Mouse (Mus musculus) lung, embryonic 16.5 days (tissue): ENCODE measurements around the gene Mr1. TPM values are rescaled to one million over a fixed set of nuclear protein-coding genes. Genes with fewer than 3 reads are reported as not detected.
A peak's percentile ranks its signal among the peaks of the same experiment; 100 is the strongest.

Experiments
- ATAC-seq: fragments of 200-750 bp; cut with Nextera tagmentation; 2 replicates; pipeline ENCODE4 v1.8.0; 2017; ENCODE audit warnings: low read depth, mild to moderate bottlenecking, moderate library complexity
- H3K27ac ChIP-seq: fragments of 300-500 bp; sonication (generic); 2 replicates; pipeline ENCODE4 v1.5.1; 2014; ENCODE audit warnings: mild to moderate bottlenecking, control low read depth, low read length
- H3K27me3 ChIP-seq: fragments of 300-500 bp; sonication (generic); 2 replicates; pipeline ENCODE4 v1.6.1; 2014; ENCODE audit warnings: low read depth, low read length, mixed read lengths; ENCODE audit not compliant: control insufficient read depth, insufficient read depth
- H3K36me3 ChIP-seq: fragments of 300-500 bp; sonication (generic); 2 replicates; pipeline ENCODE4 v1.6.1; 2014; ENCODE audit warnings: low read length; ENCODE audit not compliant: control insufficient read depth, insufficient read depth
- H3K4me1 ChIP-seq: fragments of 300-500 bp; sonication (generic); replicated peaks from 2 replicates; pipeline ENCODE4 v1.6.1; 2014; ENCODE audit warnings: low read length, mixed read lengths; ENCODE audit not compliant: control insufficient read depth, insufficient read depth
- H3K4me2 ChIP-seq: fragments of 300-500 bp; sonication (generic); 2 replicates; pipeline ENCODE4 v1.6.1; 2014; ENCODE audit warnings: low read depth, low read length, control low read depth
- H3K4me3 ChIP-seq: fragments of 300-500 bp; sonication (generic); 2 replicates; pipeline ENCODE4 v1.5.1; 2014; ENCODE audit warnings: mild to moderate bottlenecking, low read length, control low read depth
- H3K9ac ChIP-seq: fragments of 300-500 bp; sonication (generic); 2 replicates; pipeline ENCODE4 v1.6.1; 2014; ENCODE audit warnings: low read length, control low read depth
- H3K9me3 ChIP-seq: fragments of 300-500 bp; sonication (generic); 2 replicates; pipeline ENCODE4 v1.6.1; 2016; ENCODE audit warnings: low read length; ENCODE audit not compliant: control insufficient read depth
- WGBS: fragments of 180-500 bp; shearing (Covaris S2); extraction: QIAGEN DNeasy Blood & Tissue Kit; methylation state at CpG from one replicate; pipeline ENCODE4 v1.1.7; 2014; 5-methylcytosine and 5-hydroxymethylcytosine counted together
- polyA plus RNA-seq: library from polyadenylated mRNA; unstranded; fragments of >200 nt; fragmentation: Nextera tagmentation; extraction: Ambion mirVana; gene quantifications from 2 replicates; pipeline ENCODE4 v1.2.1, GENCODE M21; 2015

The Mr1 gene
- polyA plus RNA-seq, 1 experiment from 2014 or later = 14.0 TPM

DNA sequence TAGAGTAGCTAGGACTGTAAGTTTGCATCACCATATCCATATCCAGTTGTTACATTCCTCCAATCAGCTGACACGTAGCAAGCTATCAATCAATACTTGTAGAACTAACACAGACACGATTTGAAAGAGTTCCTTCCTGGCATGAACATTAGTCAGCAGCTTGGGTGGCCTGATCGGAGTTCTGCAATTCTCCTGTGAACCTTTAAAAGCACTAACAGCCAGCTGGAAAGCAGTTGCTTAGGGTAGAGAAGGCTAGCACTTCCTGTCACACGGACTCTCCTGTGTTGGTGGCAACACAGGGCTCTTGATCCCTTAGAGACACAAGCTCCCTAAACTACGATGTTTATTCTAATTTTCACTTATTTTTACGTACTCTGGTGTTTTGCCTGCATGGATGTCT is 994 bp downstream of the Mr1 start:
- Histone ChIP-seq H3K27me3 (no peaks in the 10 kb centered on the region), H3K9ac (peak overlapping the region; percentile 67), H3K4me1 (peaks cover 5% of the 10 kb centered on the region; the same call in 1 of the 2 replicates), H3K36me3 (no peaks in the 10 kb centered on the region), H3K27ac (peak overlapping the region; percentile 76), H3K4me2 (peak overlapping the region; percentile 55), H3K4me3 (peak overlapping the region; percentile 61), H3K9me3 (no peaks in the 10 kb centered on the region)
- 23% methylated on average over 6 of the region's 6 CpGs for whole genome bisulfite sequencing
- peak; percentile 79 for ATAC-seq

DNA sequence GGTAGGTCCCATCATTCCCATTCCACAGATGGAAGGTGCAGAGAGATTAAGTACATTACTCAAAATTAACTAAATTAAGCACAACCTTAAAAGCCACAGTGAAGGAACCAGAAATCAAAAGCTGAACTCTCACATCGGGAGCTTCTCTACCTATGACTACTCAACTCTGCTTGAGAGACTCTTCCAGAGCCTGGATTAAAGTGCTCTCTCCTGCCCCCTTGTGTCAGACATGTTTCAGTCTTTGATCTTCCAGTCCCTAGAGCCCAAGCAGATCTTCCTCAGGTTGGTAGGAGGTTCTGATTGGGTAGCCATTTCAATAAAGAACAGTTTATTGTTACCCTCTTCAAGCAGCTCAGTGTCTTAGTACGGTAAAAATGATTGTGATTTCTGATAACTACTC is 6.5 kb downstream of the Mr1 start:
- 65% methylated on average over 2 of the region's 2 CpGs for WGBS
- H3K9me3 ChIP-seq = no peaks in the 10 kb centered on the region
- no peak; the same call in 1 of the 2 replicates for ATAC-seq
- no peak overlapping the region for H3K27ac ChIP-seq
- peaks cover under 1% of the 10 kb centered on the region; the same call in 1 of the 2 replicates for H3K4me1 ChIP-seq
- no peak overlapping the region for H3K4me2 ChIP-seq
- no peaks in the 10 kb centered on the region for H3K36me3 ChIP-seq
- H3K9ac ChIP-seq = no peak overlapping the region
- H3K4me3 ChIP-seq = no peak overlapping the region
- H3K27me3 ChIP-seq = no peaks in the 10 kb centered on the region

DNA sequence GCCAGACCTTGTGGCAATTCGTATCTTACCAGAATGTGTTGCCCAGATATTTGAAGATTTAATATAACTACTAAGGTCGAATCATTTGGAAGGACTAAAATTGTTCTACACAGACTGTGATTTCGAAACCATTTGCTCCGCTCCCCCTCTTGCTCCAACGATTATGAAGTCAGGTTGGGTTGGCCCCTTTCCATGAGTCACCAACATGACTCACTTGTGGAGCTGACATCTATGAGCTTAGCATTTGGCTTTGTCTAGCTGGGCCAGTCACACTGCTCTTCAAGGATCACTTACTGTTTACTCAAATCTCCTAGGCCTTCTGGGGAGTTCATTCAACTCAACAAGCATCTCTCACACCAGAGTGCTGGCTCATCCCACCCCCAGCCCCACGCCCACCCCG is 7.8 kb downstream of the Mr1 start:
- peaks cover 7% of the 10 kb centered on the region; the same call in 1 of the 2 replicates for H3K4me1 ChIP-seq
- 56% methylated on average over 7 of the region's 7 CpGs for WGBS
- no peak overlapping the region for H3K4me2 ChIP-seq
- no peak overlapping the region for H3K27ac ChIP-seq
- no peaks in the 10 kb centered on the region for H3K9me3 ChIP-seq
- no peak overlapping the region for H3K9ac ChIP-seq
- H3K27me3 ChIP-seq = no peaks in the 10 kb centered on the region
- H3K36me3 ChIP-seq = no peaks in the 10 kb centered on the region
- H3K4me3 ChIP-seq = no peak overlapping the region
- ATAC-seq = peak; percentile 76

DNA sequence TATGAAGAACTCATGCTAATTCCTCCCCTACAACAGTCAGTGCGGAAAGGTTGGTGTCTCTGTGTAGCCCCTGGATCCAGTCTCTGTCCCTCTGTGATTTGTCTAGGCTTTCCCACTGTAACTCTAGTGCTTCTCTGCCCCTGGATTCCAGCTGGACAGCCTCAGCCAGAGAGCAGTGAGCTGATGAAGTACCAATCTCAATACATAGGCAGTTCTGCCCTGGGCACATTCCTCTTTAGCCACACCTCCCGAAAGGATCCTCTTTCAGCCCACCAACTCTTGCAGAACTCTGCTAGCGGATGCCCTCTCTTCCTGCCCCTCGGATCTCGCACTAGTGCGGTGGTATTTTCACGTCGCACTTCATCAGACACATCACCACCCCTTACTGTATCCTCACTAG is 11.7 kb downstream of the Mr1 start:
- Histone ChIP-seq H3K27me3 (no peaks in the 10 kb centered on the region), H3K36me3 (no peaks in the 10 kb centered on the region), H3K4me2 (no peak overlapping the region), H3K9me3 (no peaks in the 10 kb centered on the region), H3K9ac (no peak overlapping the region), H3K4me3 (no peak overlapping the region), H3K27ac (no peak overlapping the region), H3K4me1 (peaks cover 7% of the 10 kb centered on the region; the same call in 1 of the 2 replicates)
- ATAC-seq = peak; percentile 67; the same call in 1 of the 2 replicates
- WGBS = 28% methylated on average over 8 of the region's 8 CpGs

DNA sequence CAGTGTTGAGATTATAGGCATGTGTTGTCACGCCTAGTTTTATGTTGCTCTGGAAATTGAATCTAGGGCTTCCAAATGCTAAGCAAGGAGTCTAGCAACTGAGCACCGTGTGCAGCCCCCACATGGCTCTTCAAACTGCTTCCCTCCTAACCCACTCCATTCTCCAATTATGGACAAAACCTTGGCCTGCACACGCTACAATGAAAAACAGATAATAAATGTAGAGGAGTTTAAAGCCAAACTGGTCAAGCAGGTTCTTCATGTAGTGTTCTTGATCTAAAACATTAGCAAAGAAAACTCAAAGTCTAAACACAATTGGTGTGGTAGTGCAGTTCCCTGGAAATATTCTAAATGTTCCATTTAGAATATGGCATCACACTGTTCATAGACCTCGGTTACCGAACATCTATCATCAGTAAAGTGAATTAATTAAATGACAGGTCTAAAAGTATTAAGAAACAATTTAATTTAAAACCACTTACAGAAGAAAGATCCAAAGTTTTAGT is 19.1 kb downstream of the Mr1 start:
- H3K27me3 ChIP-seq = no peaks in the 10 kb centered on the region
- ATAC-seq = no peak
- H3K9me3 ChIP-seq = no peaks in the 10 kb centered on the region
- no peak overlapping the region for H3K27ac ChIP-seq
- peaks cover 2% of the 10 kb centered on the region; the same call in 1 of the 2 replicates for H3K4me1 ChIP-seq
- no peak overlapping the region for H3K9ac ChIP-seq
- H3K36me3 ChIP-seq = no peaks in the 10 kb centered on the region
- no peak overlapping the region for H3K4me3 ChIP-seq
- 81% methylated on average over 5 of the region's 5 CpGs for WGBS
- no peak overlapping the region for H3K4me2 ChIP-seq

- no peaks in the 10 kb centered on the region for H3K9me3 ChIP-seq
- no peak for ATAC-seq
- no peaks in the 10 kb centered on the region for H3K36me3 ChIP-seq
- H3K9ac ChIP-seq = no peak overlapping the region
- H3K27me3 ChIP-seq = no peaks in the 10 kb centered on the region
- no peak overlapping the region for H3K4me2 ChIP-seq
- no peak overlapping the region for H3K27ac ChIP-seq
- H3K4me1 ChIP-seq = peaks cover 2% of the 10 kb centered on the region; the same call in 1 of the 2 replicates
- WGBS = 74% methylated on average over 5 of the region's 5 CpGs
- H3K4me3 ChIP-seq = no peak overlapping the region
Observed at GRCm38 (mm10) chr1:155126716-155127115, 19.9 kb downstream of the Mr1 start.

GRCm38 (mm10) chr1:155124397-155124796 is 22.2 kb downstream of the Mr1 start:
- Histone ChIP-seq H3K4me1 (peaks cover 2% of the 10 kb centered on the region; the same call in 1 of the 2 replicates), H3K9ac (no peak overlapping the region), H3K9me3 (no peaks in the 10 kb centered on the region), H3K36me3 (no peaks in the 10 kb centered on the region), H3K4me3 (no peak overlapping the region), H3K27me3 (no peaks in the 10 kb centered on the region), H3K4me2 (no peak overlapping the region), H3K27ac (no peak overlapping the region)
- no peak for ATAC-seq
- WGBS = 85% methylated on average over 5 of the region's 5 CpGs

- peak; percentile 97 for ATAC-seq
- Histone ChIP-seq H3K4me3 (no peak overlapping the region), H3K27me3 (no peaks in the 10 kb centered on the region), H3K9me3 (no peaks in the 10 kb centered on the region), H3K9ac (no peak overlapping the region), H3K27ac (peak overlapping the region; percentile 84), H3K4me1 (peaks cover 2% of the 10 kb centered on the region; the same call in 1 of the 2 replicates), H3K36me3 (no peaks in the 10 kb centered on the region), H3K4me2 (peak overlapping the region; percentile 21)
- 49% methylated on average over 21 of the region's 21 CpGs for WGBS
Observed at GRCm38 (mm10) chr1:155121977-155122939, 24.4 kb downstream of the Mr1 start.

- H3K9ac ChIP-seq = no peak overlapping the region
- no peak for ATAC-seq
- H3K9me3 ChIP-seq = no peaks in the 10 kb centered on the region
- H3K4me3 ChIP-seq = no peak overlapping the region
- no peak overlapping the region for H3K4me2 ChIP-seq
- no peaks in the 10 kb centered on the region for H3K36me3 ChIP-seq
- H3K27me3 ChIP-seq = no peaks in the 10 kb centered on the region
- H3K4me1 ChIP-seq = peaks cover 2% of the 10 kb centered on the region; the same call in 1 of the 2 replicates
- no peak overlapping the region for H3K27ac ChIP-seq
- WGBS = 48% methylated on average over 1 of the region's 1 CpGs
Observed at GRCm38 (mm10) chr1:155119719-155120118, 26.9 kb downstream of the Mr1 start.
